Mouse (Mus musculus): ENCODE measurements at regions not wholly inside any gene's neighbourhood (a gene's known extent, or its start where the extent isn't known, plus 50 kb on each side); places are given as distances from the start of the nearest gene placed in this dataset.

- TF ChIP-seq E2F4 (IDR thresholded peaks at IDR 0.05; ENCODE audit: insufficient read depth) (no peak), CEBPB (IDR thresholded peaks at IDR 0.05; ENCODE audit: insufficient read depth, poor library complexity, severe bottlenecking) (no peak), USF1 (IDR thresholded peaks at IDR 0.05; ENCODE audit: low read depth) (no peak), POLR2A (IDR thresholded peaks at IDR 0.05; ENCODE audit: insufficient read length, low read depth) (no peak), MYOG (IDR thresholded peaks at IDR 0.05; ENCODE audit: control insufficient read depth in 1 of 3, insufficient read depth in 1 of 3, insufficient read length in 2 of 3, low read depth in 2 of 3) (no peak), MAX (IDR thresholded peaks at IDR 0.05; ENCODE audit: low read depth) (no peak), MYOD1 (IDR thresholded peaks at IDR 0.05; ENCODE audit: control insufficient read depth in 1 of 3, insufficient read length in 2 of 3, low read depth in 2 of 3) (no peak), REST (IDR thresholded peaks at IDR 0.05; ENCODE audit: insufficient read depth, insufficient read length) (no peak), POLR2AphosphoS2 (IDR thresholded peaks at IDR 0.05; ENCODE audit: insufficient read length, low read depth) (no peak), TCF12 (IDR thresholded peaks at IDR 0.05; ENCODE audit: insufficient read depth, poor library complexity, severe bottlenecking) (no peak)
These were observed 571.1 kb downstream of the Efna5 start for GRCm38 (mm10) chr17:62310059-62310458.

Measured in myocyte (in vitro differentiated cells).